Mouse (Mus musculus) bone marrow, adult 2 months (tissue): ENCODE measurements at regions not wholly inside any gene's neighbourhood (a gene's known extent, or its start where the extent isn't known, plus 50 kb on each side); places are given as distances from the start of the nearest gene placed in this dataset.

Experiments used
- H3K27ac ChIP-seq: fragments of 200-500 bp; 2 replicates; pipeline ENCODE4 v1.5.1; 2012; ENCODE audit warnings: low read depth, mild to moderate bottlenecking, control low read depth, inconsistent platforms, low read length; ENCODE audit not compliant: control insufficient read depth, poor library complexity, insufficient read depth
- H3K4me1 ChIP-seq: fragments of 200-500 bp; 2 replicates; pipeline ENCODE4 v1.6.1; 2011; ENCODE audit warnings: low read length; ENCODE audit not compliant: control insufficient read depth, insufficient read depth
- H3K4me3 ChIP-seq: fragments of 200-500 bp; replicated peaks from 2 replicates; pipeline ENCODE3; 2011; ENCODE audit warnings: mild to moderate bottlenecking, low read depth, low read length, control low read depth; ENCODE audit not compliant: control insufficient read depth
- CTCF ChIP-seq: fragments of 200-500 bp; IDR thresholded peaks from 2 replicates; pipeline ENCODE4 v1.5.1; 2011; ENCODE audit warnings: low read length, control low read depth; ENCODE audit not compliant: control insufficient read depth, insufficient read depth
- POLR2A ChIP-seq: fragments of 200-500 bp; IDR thresholded peaks from 2 replicates; pipeline ENCODE4 v1.6.1; 2011; ENCODE audit warnings: low read depth, mild to moderate bottlenecking, control low read depth, low read length, borderline replicate concordance; ENCODE audit not compliant: control insufficient read depth
- WGBS: fragments of 180-500 bp; shearing (Covaris S2); methylation state at CpG from one replicate; pipeline ENCODE4 v1.1.7; 2018; 5-methylcytosine and 5-hydroxymethylcytosine counted together

- WGBS, result 11% methylated on average over 20 of the region's 20 CpGs
- Histone ChIP-seq H3K4me1 (no peaks in the 10 kb centered on the region), H3K27ac (no peak overlapping the region), H3K4me3 (no peak overlapping the region)
- TF ChIP-seq POLR2A (no peak), CTCF (peak; percentile 73)
These were observed 100.6 kb upstream of the Ralgapa2 start for GRCm38 (mm10) chr2:146612522-146613288.

- Histone ChIP-seq H3K27ac (no peak overlapping the region), H3K4me1 (no peaks in the 10 kb centered on the region), H3K4me3 (no peak overlapping the region)
- 13% methylated on average over 5 of the region's 5 CpGs for WGBS
- TF ChIP-seq POLR2A, result no peak
- TF ChIP-seq CTCF, result no peak
These were observed 109.0 kb upstream of the Ralgapa2 start for GRCm38 (mm10) chr2:146621167-146621566.

- Histone ChIP-seq H3K4me3 (no peak overlapping the region), H3K27ac (no peak overlapping the region), H3K4me1 (no peaks in the 10 kb centered on the region)
- TF ChIP-seq POLR2A, result no peak
- TF ChIP-seq CTCF, result no peak
- WGBS, result 81% methylated on average over 1 of the region's 1 CpGs
These were observed 110.9 kb upstream of the Ralgapa2 start for GRCm38 (mm10) chr2:146623052-146623451.

DNA sequence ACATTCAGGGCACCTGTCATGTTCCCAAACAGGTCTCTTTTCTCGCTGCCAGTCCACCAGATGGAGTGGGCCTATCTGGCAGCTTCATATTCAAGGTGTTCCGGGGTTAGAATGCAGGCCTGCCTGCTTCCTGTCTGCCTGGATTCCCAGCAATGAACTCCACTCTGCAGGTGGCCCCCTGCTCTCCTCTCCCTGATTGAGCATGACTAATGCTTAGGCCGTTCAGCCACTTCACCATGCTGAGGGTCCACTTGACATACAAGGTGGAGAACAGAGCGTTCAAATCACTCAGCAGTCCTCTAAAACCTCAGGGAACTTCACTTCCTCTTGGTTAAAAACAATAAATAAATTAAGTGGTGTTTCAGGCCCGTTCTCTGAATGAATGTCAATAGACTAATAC lies 112.1 kb upstream of the Ralgapa2 start:
- Histone ChIP-seq H3K4me1 (no peaks in the 10 kb centered on the region), H3K27ac (no peak overlapping the region), H3K4me3 (no peak overlapping the region)
- no peak for TF ChIP-seq POLR2A
- no peak for TF ChIP-seq CTCF
- WGBS, result 33% methylated on average over 5 of the region's 5 CpGs

DNA sequence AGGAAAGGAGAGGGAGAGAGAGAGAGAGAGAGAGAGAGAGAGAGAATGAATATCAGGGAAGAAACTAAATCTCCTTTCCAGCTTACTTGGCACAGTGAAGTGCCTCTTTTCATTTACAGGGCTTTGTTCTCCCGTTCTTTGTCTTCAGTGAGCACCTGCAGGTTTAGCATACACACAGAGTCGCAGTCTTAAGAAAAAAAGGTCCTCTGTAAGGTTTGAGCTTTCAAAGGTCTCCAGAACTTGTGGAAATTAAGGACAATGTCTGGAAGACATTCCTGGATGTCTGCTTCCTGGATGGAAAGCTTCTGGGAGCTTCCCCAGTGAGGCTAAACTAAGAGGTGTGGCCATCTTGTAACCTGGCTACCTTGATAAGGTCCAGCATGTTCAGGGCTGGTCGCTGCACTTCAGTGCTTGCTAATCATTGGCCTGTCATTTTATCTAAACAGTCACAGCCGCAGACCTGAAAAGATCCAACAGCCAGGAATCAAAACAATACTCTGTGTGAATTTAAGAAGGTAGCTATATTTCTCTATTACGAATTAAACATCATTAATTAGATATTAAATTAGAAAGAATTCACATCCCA lies 113.1 kb upstream of the Ralgapa2 start:
- TF ChIP-seq CTCF (no peak), POLR2A (no peak)
- Histone ChIP-seq H3K4me3 (no peak overlapping the region), H3K27ac (no peak overlapping the region), H3K4me1 (no peaks in the 10 kb centered on the region)
- 58% methylated on average over 5 of the region's 5 CpGs for WGBS

- Histone ChIP-seq H3K4me1 (no peaks in the 10 kb centered on the region; the same call in 1 of the 2 replicates), H3K4me3 (no peak overlapping the region), H3K27ac (no peak overlapping the region)
- WGBS, result 39% methylated on average over 1 of the region's 1 CpGs
- no peak for TF ChIP-seq POLR2A
These were observed 114.4 kb upstream of the Ralgapa2 start for GRCm38 (mm10) chr2:146626531-146626930.

DNA sequence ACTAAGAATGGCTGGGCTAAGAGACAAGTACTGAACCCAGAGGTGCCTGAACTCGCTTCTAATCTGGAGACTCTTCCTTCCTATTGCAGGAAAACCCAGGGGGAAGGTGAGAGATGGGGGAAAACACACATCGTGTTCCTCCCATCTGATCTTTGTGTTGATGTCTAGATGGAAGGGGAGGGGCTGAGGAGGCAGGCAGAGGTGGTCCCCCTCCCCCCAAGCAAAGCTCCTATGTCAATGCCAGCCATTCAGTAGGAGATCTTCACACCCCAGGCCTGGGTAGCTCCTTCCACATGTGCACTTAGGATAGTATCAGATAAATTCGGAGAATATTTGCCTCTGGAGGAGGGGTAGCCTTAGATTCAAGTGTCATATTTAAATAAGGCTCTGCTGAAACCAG lies 118.0 kb upstream of the Ralgapa2 start:
- 52% methylated on average over 3 of the region's 3 CpGs for WGBS
- no peak overlapping the region for H3K27ac ChIP-seq
- H3K4me1 ChIP-seq, result no peaks in the 10 kb centered on the region; the same call in 1 of the 2 replicates
- H3K4me3 ChIP-seq, result no peak overlapping the region
- TF ChIP-seq CTCF, result no peak
- TF ChIP-seq POLR2A, result no peak

DNA sequence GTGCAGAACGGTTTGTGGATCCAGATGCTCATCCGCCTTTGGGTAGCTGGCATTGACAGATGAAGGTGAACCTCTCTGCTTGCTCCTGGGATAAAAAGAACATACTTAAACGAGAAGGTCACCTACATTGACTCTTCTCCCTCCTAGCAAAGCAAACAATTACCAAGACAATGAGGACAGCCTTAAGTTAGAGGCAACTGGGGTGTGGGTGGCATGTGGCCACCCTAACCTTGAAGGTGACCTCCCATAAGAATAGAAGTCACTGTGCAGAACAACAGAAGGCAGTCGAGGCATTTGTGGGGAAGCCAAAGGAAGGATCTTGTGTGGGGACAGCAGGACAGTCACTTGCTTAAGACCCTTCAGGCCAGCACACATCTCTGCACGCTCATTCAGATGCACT lies 119.0 kb upstream of the Ralgapa2 start:
- H3K27ac ChIP-seq, result no peak overlapping the region
- WGBS, result 61% methylated on average over 5 of the region's 5 CpGs
- no peak overlapping the region for H3K4me3 ChIP-seq
- TF ChIP-seq CTCF (no peak), POLR2A (no peak)
- peaks cover 2% of the 10 kb centered on the region; the same call in 1 of the 2 replicates for H3K4me1 ChIP-seq
